Mouse (Mus musculus): ENCODE data around the gene Lhx6.

The Lhx6 gene

DNA sequence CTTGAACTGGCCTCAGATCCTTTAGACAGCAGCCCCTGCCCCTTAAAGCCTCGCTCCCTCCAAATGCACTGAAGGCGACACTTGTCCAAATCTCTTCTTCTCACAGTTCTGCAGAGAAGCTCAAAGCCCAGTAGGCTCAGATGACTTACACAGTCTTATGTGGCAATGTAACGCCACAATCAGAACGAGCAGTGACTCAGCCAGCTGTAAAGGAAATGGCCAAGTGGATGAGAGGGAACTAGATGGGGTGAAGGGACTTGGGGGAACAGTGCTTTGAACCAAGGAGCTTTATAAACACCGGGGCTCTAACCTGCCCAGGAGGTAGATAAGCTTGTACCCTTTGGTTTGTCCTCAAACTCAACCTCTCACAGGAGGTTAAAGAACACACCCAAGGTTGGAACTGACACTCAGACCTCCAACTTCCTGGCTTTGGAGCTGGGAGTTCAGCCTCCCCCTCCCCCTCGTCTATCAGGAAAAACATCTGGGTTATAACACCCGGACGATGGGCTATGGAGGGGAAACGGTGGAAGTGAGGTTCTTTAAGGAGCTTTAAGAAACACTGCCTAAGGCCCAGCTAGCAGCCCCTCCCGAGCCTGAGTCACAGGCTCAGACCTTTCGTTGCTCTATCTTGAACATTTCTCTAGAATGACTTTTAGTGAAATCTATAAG, 69.7 kb downstream of the Lhx6 start:
- DNase-seq (ENCODE audit: low spot score), result no peak

DNA sequence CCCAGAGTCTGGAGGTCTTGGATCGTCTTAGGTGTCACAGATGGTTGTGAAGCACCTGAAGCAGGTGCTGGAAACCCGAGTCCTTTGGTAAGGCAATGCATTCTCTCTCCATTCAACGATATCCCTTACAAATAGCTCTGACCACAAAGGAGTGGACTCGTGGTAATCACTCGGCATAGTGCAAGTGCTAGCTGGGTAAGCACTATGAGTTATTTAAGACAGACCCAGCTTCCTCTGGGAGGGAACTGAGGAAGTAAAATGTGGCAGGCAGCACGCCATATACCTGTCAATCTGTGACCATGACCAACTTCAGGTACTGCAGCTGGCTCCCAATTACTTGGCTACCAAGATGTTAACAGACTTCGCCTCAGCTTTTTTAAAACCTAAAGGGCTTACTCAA, 70.3 kb downstream of the Lhx6 start:
- DNase-seq (ENCODE audit: low spot score), result no peak

- no peak for DNase-seq (ENCODE audit: low spot score)
These were observed 71.2 kb downstream of the Lhx6 start for GRCm38 (mm10) chr2:36033966-36034365.

DNA sequence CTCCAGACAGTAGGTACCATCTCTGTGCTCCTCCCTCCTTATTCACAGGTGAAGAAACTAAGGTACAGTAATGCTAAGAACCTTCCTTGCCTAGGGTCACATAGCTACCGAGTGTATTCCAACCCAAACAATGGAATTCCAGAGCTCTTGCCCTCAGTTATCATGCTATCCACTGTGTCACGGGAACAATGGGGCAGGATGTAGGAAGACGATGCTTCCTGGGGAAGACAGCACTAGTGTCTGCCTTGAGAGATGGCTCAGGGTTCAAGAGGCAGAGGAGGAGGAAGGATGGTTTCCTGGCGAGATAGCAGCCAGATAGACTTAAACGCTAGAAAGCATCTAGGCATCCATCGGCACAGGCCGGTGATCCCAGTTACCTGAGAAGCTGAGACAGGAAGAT, 72.3 kb downstream of the Lhx6 start:
- DNase-seq (ENCODE audit: low spot score), result no peak
